Mouse (Mus musculus): ENCODE results near the gene Ifitm5. TPM values are rescaled to one million over a fixed set of nuclear protein-coding genes. Genes with fewer than 3 reads are reported as not detected.

The Ifitm5 gene
- total RNA-seq, 1 experiment from 2014 or later, result 2.0 TPM

GRCm38 (mm10) chr7:140899121-140899520, 51.0 kb downstream of the Ifitm5 start:
- no peak for DNase-seq

Other genes with a start within 250 kb of the Ifitm5 start
- 116 and 195 TPM in 2 replicates for gene Cyp2e1, start 186.6 kb downstream of the Ifitm5 start, total RNA-seq (2021)
- not detected in 2 replicates for gene Syce1, start 162.4 kb downstream of the Ifitm5 start, total RNA-seq (2021)
- 1.8 and 2.6 TPM in 2 replicates for gene Zfp941, start 128.1 kb downstream of the Ifitm5 start, total RNA-seq (2021)
- gene Urah, start 115.3 kb downstream of the Ifitm5 start, total RNA-seq (2021), result 0.61 and 2.8 TPM in 2 replicates
- gene Scgb1c1, start 104.7 kb downstream of the Ifitm5 start, total RNA-seq (2021), result not detected in 2 replicates
- gene Odf3, start 102.5 kb downstream of the Ifitm5 start, total RNA-seq (2021), result 0.62 TPM in 1 of 2 replicates, not detected in the other
- 1.5 TPM in 1 of 2 replicates, not detected in the other for gene Gm45785, start 94.0 kb downstream of the Ifitm5 start, total RNA-seq (2021)
- gene Ric8a, start 93.3 kb downstream of the Ifitm5 start, total RNA-seq (2021), result 53.8 and 68.7 TPM in 2 replicates
- 37.2 and 44.1 TPM in 2 replicates for gene Bet1l, start 92.7 kb downstream of the Ifitm5 start, total RNA-seq (2021)
- 125 and 128 TPM in 2 replicates for gene Psmd13, start 68.3 kb downstream of the Ifitm5 start, total RNA-seq (2021)
- 31.5 and 34.3 TPM in 2 replicates for gene Sirt3, start 68.0 kb downstream of the Ifitm5 start, total RNA-seq (2021)
- gene Cox8b, start 49.8 kb downstream of the Ifitm5 start, total RNA-seq (2021), result 610 and 755 TPM in 2 replicates
- gene Nlrp6, start 29.4 kb downstream of the Ifitm5 start, total RNA-seq (2021), result 1.9 and 2.2 TPM in 2 replicates
- gene Pgghg, start 8.9 kb downstream of the Ifitm5 start, total RNA-seq (2021), result 32.3 and 43.2 TPM in 2 replicates
- not detected in 2 replicates for gene Gm45717, start 5.6 kb upstream of the Ifitm5 start, total RNA-seq (2021)
- gene Ifitm2, start 5.7 kb upstream of the Ifitm5 start, total RNA-seq (2021), result 418 and 471 TPM in 2 replicates
- gene Ifitm1, start 16.9 kb upstream of the Ifitm5 start, total RNA-seq (2021), result 3.6 and 3.9 TPM in 2 replicates
- gene Ifitm3, start 60.5 kb upstream of the Ifitm5 start, total RNA-seq (2021), result 103 and 109 TPM in 2 replicates
- gene Ifitm6, start 67.6 kb upstream of the Ifitm5 start, total RNA-seq (2021), result not detected in 2 replicates
- gene Gm17387, start 78.8 kb upstream of the Ifitm5 start, total RNA-seq (2021), result not detected in 2 replicates
- 2.5 and 3.6 TPM in 2 replicates for gene B4galnt4, start 110.8 kb upstream of the Ifitm5 start, total RNA-seq (2021)
- 0.86 and 1.2 TPM in 2 replicates for gene Pkp3, start 127.9 kb upstream of the Ifitm5 start, total RNA-seq (2021)
- gene Sigirr, start 150.3 kb upstream of the Ifitm5 start, total RNA-seq (2021), result 4.5 and 5.0 TPM in 2 replicates
- gene Ano9, start 167.5 kb upstream of the Ifitm5 start, total RNA-seq (2021), result 0.33 TPM in 1 of 2 replicates, not detected in the other
- 29.1 and 48.2 TPM in 2 replicates for gene Ptdss2, start 172.1 kb upstream of the Ifitm5 start, total RNA-seq (2021)
- 298 and 356 TPM in 2 replicates for gene Rnh1, start 222.6 kb upstream of the Ifitm5 start, total RNA-seq (2021)
- gene Hras, start 243.7 kb upstream of the Ifitm5 start, total RNA-seq (2021), result 64.8 and 88.0 TPM in 2 replicates
- 6.4 and 10.8 TPM in 2 replicates for gene Lrrc56, start 243.9 kb upstream of the Ifitm5 start, total RNA-seq (2021)

Data from adrenal gland, postnatal 25 days (tissue).